Mouse (Mus musculus): ENCODE measurements at regions not wholly inside any gene's neighbourhood (a gene's known extent, or its start where the extent isn't known, plus 50 kb on each side); places are given as distances from the start of the nearest gene placed in this dataset.

GRCm38 (mm10) chr1:169224431-169224830 lies 306.8 kb downstream of the Nuf2 start:
- no peak overlapping the region for H3K4me2 ChIP-seq (replicated peaks)
- no peak overlapping the region for H3K4me3 ChIP-seq (replicated peaks)
- no peaks in the 10 kb centered on the region for H3K9me3 ChIP-seq (replicated peaks)
- no peak overlapping the region for H3K9ac ChIP-seq
- no peaks in the 10 kb centered on the region for H3K4me1 ChIP-seq
- ATAC-seq (ENCODE audit: insufficient number of reproducible peaks, low FRiP score, low TSS enrichment, low read depth): no peak
- no peak overlapping the region for H3K27ac ChIP-seq (replicated peaks)
- H3K27me3 ChIP-seq: no peaks in the 10 kb centered on the region
- 90% methylated on average over 2 of the region's 2 CpGs for WGBS
- H3K36me3 ChIP-seq: no peaks in the 10 kb centered on the region

GRCm38 (mm10) chr1:169187658-169188057 lies 343.6 kb downstream of the Nuf2 start:
- 0 out of 2 replicates have a peak, but pooled peaks have one; percentile 51 for ATAC-seq (ENCODE audit: insufficient number of reproducible peaks, low FRiP score, low TSS enrichment, low read depth)
- no peak overlapping the region for H3K4me2 ChIP-seq (replicated peaks)
- H3K4me1 ChIP-seq: no peaks in the 10 kb centered on the region
- WGBS: 20% methylated on average over 1 of the region's 1 CpGs
- no peaks in the 10 kb centered on the region for H3K36me3 ChIP-seq
- H3K27me3 ChIP-seq: no peaks in the 10 kb centered on the region
- H3K27ac ChIP-seq (replicated peaks): peak overlapping the region; percentile 55; the same call in 1 of the 2 replicates
- H3K9me3 ChIP-seq (replicated peaks): no peaks in the 10 kb centered on the region
- H3K9ac ChIP-seq: no peak overlapping the region
- H3K4me3 ChIP-seq (replicated peaks): no peak overlapping the region

- H3K4me3 ChIP-seq (replicated peaks): no peak overlapping the region
- ATAC-seq (ENCODE audit: insufficient number of reproducible peaks, low FRiP score, low TSS enrichment, low read depth): no peak
- H3K4me2 ChIP-seq (replicated peaks): no peak overlapping the region
- no peaks in the 10 kb centered on the region for H3K27me3 ChIP-seq
- H3K9me3 ChIP-seq (replicated peaks): no peaks in the 10 kb centered on the region
- no peaks in the 10 kb centered on the region for H3K4me1 ChIP-seq
- H3K27ac ChIP-seq (replicated peaks): no peak overlapping the region
- no peaks in the 10 kb centered on the region for H3K36me3 ChIP-seq
- H3K9ac ChIP-seq: no peak overlapping the region
- WGBS: 80% methylated on average over 2 of the region's 2 CpGs
These were observed 360.9 kb downstream of the Nuf2 start for GRCm38 (mm10) chr1:169170405-169170804.

GRCm38 (mm10) chr1:169168033-169168432 lies 363.2 kb downstream of the Nuf2 start:
- WGBS: 90% methylated on average over 4 of the region's 4 CpGs
- no peaks in the 10 kb centered on the region for H3K4me1 ChIP-seq
- no peak overlapping the region for H3K4me2 ChIP-seq (replicated peaks)

DNA sequence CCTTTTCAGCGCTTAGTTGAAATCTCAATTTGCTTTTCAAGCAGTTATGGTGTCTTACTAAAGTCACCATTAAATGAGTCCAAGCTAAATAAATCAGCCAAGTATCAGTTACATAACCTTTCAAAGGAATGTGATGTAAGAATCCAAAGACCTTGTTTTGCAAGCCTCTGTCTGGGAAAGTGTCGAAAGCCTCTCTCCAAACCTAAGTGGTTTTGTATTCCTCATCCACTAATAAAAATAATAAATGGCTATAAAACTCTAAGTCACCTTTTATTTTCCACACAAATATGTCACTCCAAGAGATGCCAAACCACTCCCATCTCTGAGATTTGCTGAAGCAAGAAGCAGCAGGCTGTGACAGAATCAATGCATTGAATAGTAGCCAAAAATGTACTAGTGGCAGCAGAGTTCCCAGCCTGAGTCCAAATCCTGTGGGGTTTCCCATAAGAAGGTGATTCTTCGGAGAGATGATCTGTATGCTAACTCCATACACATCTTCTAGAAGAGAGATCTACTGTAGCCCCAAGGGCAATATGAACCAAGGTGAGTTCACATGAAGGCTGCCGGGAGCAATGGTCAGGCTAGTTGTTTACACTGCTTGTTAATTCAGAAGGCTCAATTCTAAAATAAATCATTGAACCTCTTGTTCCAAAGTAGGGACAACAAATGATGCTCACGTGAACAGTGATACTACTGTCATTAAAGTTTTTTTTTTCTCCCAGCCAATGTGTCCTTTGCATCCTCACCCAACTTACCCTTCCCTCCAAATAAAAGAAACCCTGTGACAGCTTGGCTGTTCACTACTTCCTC lies 365.0 kb downstream of the Nuf2 start:
- H3K4me1 ChIP-seq: no peaks in the 10 kb centered on the region
- H3K27ac ChIP-seq (replicated peaks): no peak overlapping the region
- 68% methylated on average over 5 of the region's 5 CpGs for WGBS
- H3K9me3 ChIP-seq (replicated peaks): no peaks in the 10 kb centered on the region
- H3K27me3 ChIP-seq: no peaks in the 10 kb centered on the region
- no peak overlapping the region for H3K4me3 ChIP-seq (replicated peaks)
- no peak overlapping the region for H3K4me2 ChIP-seq (replicated peaks)
- H3K9ac ChIP-seq: no peak overlapping the region
- no peaks in the 10 kb centered on the region for H3K36me3 ChIP-seq
- ATAC-seq (ENCODE audit: insufficient number of reproducible peaks, low FRiP score, low TSS enrichment, low read depth): no peak

More at GRCm38 (mm10) chr1:169168033-169168432, 363.2 kb downstream of the Nuf2 start:
- Histone ChIP-seq H3K4me3 (replicated peaks) (no peak overlapping the region), H3K9ac (no peak overlapping the region), H3K27ac (replicated peaks) (no peak overlapping the region), H3K36me3 (no peaks in the 10 kb centered on the region), H3K27me3 (no peaks in the 10 kb centered on the region), H3K9me3 (replicated peaks) (no peaks in the 10 kb centered on the region)
- ATAC-seq (ENCODE audit: insufficient number of reproducible peaks, low FRiP score, low TSS enrichment, low read depth): no peak

- ATAC-seq (ENCODE audit: insufficient number of reproducible peaks, low FRiP score, low TSS enrichment, low read depth): no peak
- no peaks in the 10 kb centered on the region for H3K36me3 ChIP-seq
- H3K4me2 ChIP-seq (replicated peaks): no peak overlapping the region
- no peaks in the 10 kb centered on the region for H3K27me3 ChIP-seq
- no peaks in the 10 kb centered on the region for H3K9me3 ChIP-seq (replicated peaks)
- H3K4me1 ChIP-seq: peaks cover 3% of the 10 kb centered on the region; the same call in 1 of the 2 replicates
- no peak overlapping the region for H3K9ac ChIP-seq
- H3K27ac ChIP-seq (replicated peaks): no peak overlapping the region
- WGBS: 43% methylated on average over 6 of the region's 6 CpGs
- H3K4me3 ChIP-seq (replicated peaks): no peak overlapping the region
These were observed 370.4 kb downstream of the Nuf2 start for GRCm38 (mm10) chr1:169160858-169161257.

- H3K27ac ChIP-seq (replicated peaks): no peak overlapping the region
- no peak overlapping the region for H3K4me3 ChIP-seq (replicated peaks)
- 41% methylated on average over 1 of the region's 1 CpGs for WGBS
- H3K4me2 ChIP-seq (replicated peaks): no peak overlapping the region
- ATAC-seq (ENCODE audit: insufficient number of reproducible peaks, low FRiP score, low TSS enrichment, low read depth): no peak
- H3K4me1 ChIP-seq: peaks cover 9% of the 10 kb centered on the region; the same call in 1 of the 2 replicates
- H3K27me3 ChIP-seq: no peaks in the 10 kb centered on the region
- no peaks in the 10 kb centered on the region for H3K9me3 ChIP-seq (replicated peaks)
- H3K9ac ChIP-seq: no peak overlapping the region
- H3K36me3 ChIP-seq: no peaks in the 10 kb centered on the region
These were observed 371.0 kb downstream of the Nuf2 start for GRCm38 (mm10) chr1:169160220-169160619.

- Histone ChIP-seq H3K4me1 (peaks cover 9% of the 10 kb centered on the region; the same call in 1 of the 2 replicates), H3K4me3 (replicated peaks) (no peak overlapping the region), H3K4me2 (replicated peaks) (no peak overlapping the region), H3K27ac (replicated peaks) (no peak overlapping the region), H3K27me3 (no peaks in the 10 kb centered on the region), H3K9me3 (replicated peaks) (no peaks in the 10 kb centered on the region), H3K36me3 (no peaks in the 10 kb centered on the region), H3K9ac (no peak overlapping the region)
- ATAC-seq (ENCODE audit: insufficient number of reproducible peaks, low FRiP score, low TSS enrichment, low read depth): no peak
These were observed 371.5 kb downstream of the Nuf2 start for GRCm38 (mm10) chr1:169159786-169160185.

DNA sequence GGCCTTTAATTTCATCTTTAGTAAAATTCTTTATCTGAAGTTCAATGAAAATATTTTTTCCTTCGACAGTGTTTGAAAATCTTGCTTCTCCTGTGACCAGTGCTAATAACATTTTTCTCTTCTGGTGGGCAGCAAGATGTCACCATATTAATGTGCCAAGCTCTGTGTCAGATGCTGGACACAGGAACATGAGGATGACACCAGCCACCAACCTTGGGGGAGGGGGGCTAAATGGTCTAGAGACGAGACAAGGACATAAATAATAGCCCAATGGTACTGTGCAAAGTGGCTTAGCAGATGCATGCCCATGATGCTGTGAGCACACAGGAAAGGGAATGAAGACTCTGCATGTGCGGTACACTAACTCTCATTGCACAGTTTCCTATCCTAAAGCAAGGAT lies 373.8 kb downstream of the Nuf2 start:
- no peak for ATAC-seq (ENCODE audit: insufficient number of reproducible peaks, low FRiP score, low TSS enrichment, low read depth)
- no peak overlapping the region for H3K4me3 ChIP-seq (replicated peaks)
- H3K27me3 ChIP-seq: no peaks in the 10 kb centered on the region
- WGBS: 80% methylated on average over 3 of the region's 3 CpGs
- H3K9ac ChIP-seq: no peak overlapping the region
- no peak overlapping the region for H3K4me2 ChIP-seq (replicated peaks)
- peaks cover 9% of the 10 kb centered on the region; the same call in 1 of the 2 replicates for H3K4me1 ChIP-seq
- H3K9me3 ChIP-seq (replicated peaks): no peaks in the 10 kb centered on the region
- H3K27ac ChIP-seq (replicated peaks): no peak overlapping the region
- no peaks in the 10 kb centered on the region for H3K36me3 ChIP-seq

- H3K4me2 ChIP-seq (replicated peaks): no peak overlapping the region
- ATAC-seq (ENCODE audit: insufficient number of reproducible peaks, low FRiP score, low TSS enrichment, low read depth): no peak
- H3K27me3 ChIP-seq: no peaks in the 10 kb centered on the region
- no peaks in the 10 kb centered on the region for H3K36me3 ChIP-seq
- H3K4me1 ChIP-seq: peaks cover 9% of the 10 kb centered on the region; the same call in 1 of the 2 replicates
- H3K9me3 ChIP-seq (replicated peaks): no peaks in the 10 kb centered on the region
- 88% methylated on average over 4 of the region's 4 CpGs for WGBS
- H3K27ac ChIP-seq (replicated peaks): no peak overlapping the region
- H3K9ac ChIP-seq: no peak overlapping the region
- H3K4me3 ChIP-seq (replicated peaks): no peak overlapping the region
These were observed 374.4 kb downstream of the Nuf2 start for GRCm38 (mm10) chr1:169156875-169157274.

- Histone ChIP-seq H3K9me3 (replicated peaks) (no peaks in the 10 kb centered on the region), H3K4me2 (replicated peaks) (no peak overlapping the region), H3K4me1 (peaks cover 9% of the 10 kb centered on the region; the same call in 1 of the 2 replicates), H3K9ac (no peak overlapping the region), H3K27me3 (no peaks in the 10 kb centered on the region), H3K27ac (replicated peaks) (no peak overlapping the region), H3K4me3 (replicated peaks) (no peak overlapping the region), H3K36me3 (no peaks in the 10 kb centered on the region)
- WGBS: 36% methylated on average over 14 of the region's 14 CpGs
- ATAC-seq (ENCODE audit: insufficient number of reproducible peaks, low FRiP score, low TSS enrichment, low read depth): no peak
These were observed 375.5 kb downstream of the Nuf2 start for GRCm38 (mm10) chr1:169155484-169156459.
